Mouse (Mus musculus) forebrain, embryonic 14.5 days (tissue): ENCODE measurements around the gene Nudt9. TPM values are rescaled to one million over a fixed set of nuclear protein-coding genes. Genes with fewer than 3 reads are reported as not detected.
A peak's percentile ranks its signal among the peaks of the same experiment; 100 is the strongest.

ENCODE experiments used
- ATAC-seq: fragments of 200-750 bp; cut with Nextera tagmentation; 2 replicates; pipeline ENCODE4 v1.8.0; 2017; ENCODE audit warnings: mild to moderate bottlenecking, moderate library complexity
- DNase-seq: peaks from one replicate; pipeline ENCODE4 v3.0.0-alpha.2; 2015; ENCODE audit warnings: low spot score
- H3K27ac ChIP-seq: fragments of 300-500 bp; sonication (generic); 2 replicates; pipeline ENCODE4 v1.5.1; 2014; ENCODE audit warnings: low read depth, mild to moderate bottlenecking, control low read depth, low read length, moderate library complexity
- H3K27me3 ChIP-seq: fragments of 300-500 bp; sonication (generic); replicated peaks from 2 replicates; pipeline ENCODE4 v1.6.1; 2014; ENCODE audit warnings: low read length, control low read depth, mixed read lengths; ENCODE audit not compliant: control insufficient read depth, insufficient read depth
- H3K36me3 ChIP-seq: fragments of 300-500 bp; sonication (generic); 2 replicates; pipeline ENCODE4 v1.6.1; 2014; ENCODE audit warnings: low read length, control low read depth; ENCODE audit not compliant: control insufficient read depth, insufficient read depth
- H3K4me1 ChIP-seq: fragments of 300-500 bp; sonication (generic); 2 replicates; pipeline ENCODE4 v1.6.1; 2014; ENCODE audit warnings: antibody characterized with exemption, low read length, control low read depth; ENCODE audit not compliant: control insufficient read depth, insufficient read depth
- H3K4me2 ChIP-seq: fragments of 300-500 bp; sonication (generic); 2 replicates; pipeline ENCODE4 v1.6.1; 2014; ENCODE audit warnings: mild to moderate bottlenecking, control low read depth, low read length
- H3K4me3 ChIP-seq: fragments of 300-500 bp; sonication (generic); 2 replicates; pipeline ENCODE4 v1.5.1; 2014; ENCODE audit warnings: low read depth, low read length, control low read depth
- H3K9ac ChIP-seq: fragments of 300-500 bp; sonication (generic); 2 replicates; pipeline ENCODE4 v1.6.1; 2014; ENCODE audit warnings: mild to moderate bottlenecking, low read length, control low read depth, moderate library complexity
- H3K9me3 ChIP-seq: fragments of 300-500 bp; sonication (generic); replicated peaks from 2 replicates; pipeline ENCODE4 v1.6.1; 2016; ENCODE audit warnings: low read length, control low read depth, mixed read lengths; ENCODE audit not compliant: control insufficient read depth
- WGBS: fragments of 180-500 bp; shearing (Covaris S2); extraction: QIAGEN DNeasy Blood & Tissue Kit; methylation state at CpG from one replicate; pipeline ENCODE4 v1.1.7; 2014; 5-methylcytosine and 5-hydroxymethylcytosine counted together
- polyA plus RNA-seq: library from polyadenylated mRNA; unstranded; fragments of >200 nt; fragmentation: Nextera tagmentation; extraction: Ambion mirVana; gene quantifications from 2 replicates; pipeline ENCODE4 v1.2.1, GENCODE M21; 2014

The Nudt9 gene
- polyA plus RNA-seq, 1 experiment from 2014 or later, result 56.8 TPM

DNA sequence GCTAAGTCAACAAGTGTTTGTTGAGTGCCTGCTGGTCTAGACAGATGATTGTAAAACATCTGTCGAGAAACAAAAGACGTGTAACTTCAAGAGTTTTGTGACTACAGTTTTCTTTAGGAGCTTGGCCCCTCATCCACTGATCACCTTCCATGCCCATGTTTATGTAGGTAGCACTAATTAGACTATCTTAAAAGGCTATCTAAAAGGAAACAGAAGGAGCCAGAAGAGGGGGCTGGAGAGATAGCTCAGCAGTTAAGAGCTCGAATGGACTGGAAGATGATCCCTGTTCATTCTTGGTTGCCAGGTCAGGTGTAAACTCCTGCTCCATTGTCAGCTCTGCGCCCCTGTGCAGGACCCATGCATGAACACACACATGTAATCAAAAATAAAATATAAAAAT is 2.0 kb downstream of the Nudt9 start:
- no peak for DNase-seq
- peak overlapping the region; percentile 72 for H3K4me2 ChIP-seq
- H3K9me3 ChIP-seq, result no peaks in the 10 kb centered on the region
- H3K4me1 ChIP-seq, result peaks cover 15% of the 10 kb centered on the region
- no peaks in the 10 kb centered on the region for H3K27me3 ChIP-seq
- WGBS, result 58% methylated on average over 4 of the region's 4 CpGs
- 0 out of 2 replicates have a peak overlapping the region, but pooled peaks have one; percentile 88 for H3K4me3 ChIP-seq
- no peak overlapping the region for H3K9ac ChIP-seq
- no peak overlapping the region for H3K27ac ChIP-seq
- H3K36me3 ChIP-seq, result peaks cover 18% of the 10 kb centered on the region
- no peak for ATAC-seq

DNA sequence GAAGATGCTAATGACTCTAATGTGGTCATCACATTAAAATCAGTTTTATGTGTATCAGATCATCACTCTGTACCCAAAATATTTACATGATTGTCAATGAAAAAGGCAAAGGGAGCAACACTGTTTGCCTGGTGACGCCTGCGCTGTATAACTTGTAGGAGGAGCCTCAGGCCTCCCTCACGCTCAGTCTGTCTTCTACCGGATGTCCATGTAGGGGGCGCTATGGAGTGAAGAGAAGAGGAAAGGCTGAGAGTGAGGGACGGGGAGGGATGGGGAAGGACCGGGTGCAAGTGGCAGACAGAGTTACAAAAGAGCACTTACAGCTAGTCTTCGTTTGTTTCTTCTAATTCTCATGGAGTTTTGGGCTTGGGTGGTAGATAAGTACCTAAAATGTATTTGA is 6.8 kb downstream of the Nudt9 start:
- no peak overlapping the region for H3K4me3 ChIP-seq
- DNase-seq, result no peak
- no peak overlapping the region for H3K4me2 ChIP-seq
- no peak overlapping the region for H3K9ac ChIP-seq
- H3K4me1 ChIP-seq, result peaks cover 4% of the 10 kb centered on the region
- H3K36me3 ChIP-seq, result peaks cover 25% of the 10 kb centered on the region
- WGBS, result 56% methylated on average over 8 of the region's 8 CpGs
- ATAC-seq, result no peak
- no peaks in the 10 kb centered on the region for H3K9me3 ChIP-seq
- H3K27me3 ChIP-seq, result no peaks in the 10 kb centered on the region
- H3K27ac ChIP-seq, result no peak overlapping the region

DNA sequence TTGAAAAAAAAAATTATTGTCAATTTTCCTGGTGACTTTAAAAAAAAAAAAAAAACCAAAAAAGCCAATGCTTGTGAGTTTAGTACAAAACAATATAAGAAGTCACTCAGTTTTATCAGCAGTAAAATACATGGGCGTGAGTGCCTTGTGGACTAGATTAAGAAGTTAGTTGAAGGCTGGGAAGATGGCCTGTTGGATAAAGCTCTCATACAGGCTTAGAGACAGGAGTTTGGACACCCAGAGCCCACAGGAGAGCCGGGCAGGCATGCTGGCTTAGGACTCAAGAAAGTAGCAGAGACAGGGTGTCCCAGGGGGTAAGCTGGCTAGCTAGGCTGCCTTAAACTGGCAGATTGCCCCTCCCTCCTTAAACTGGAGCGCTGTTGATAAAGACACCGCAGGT is 8.8 kb downstream of the Nudt9 start:
- Histone ChIP-seq H3K36me3 (peaks cover 33% of the 10 kb centered on the region), H3K9me3 (no peaks in the 10 kb centered on the region), H3K27me3 (no peaks in the 10 kb centered on the region), H3K27ac (no peak overlapping the region), H3K4me1 (no peaks in the 10 kb centered on the region), H3K9ac (no peak overlapping the region), H3K4me3 (no peak overlapping the region), H3K4me2 (no peak overlapping the region)
- ATAC-seq (no peak), DNase-seq (no peak)
- 99% methylated on average over 4 of the region's 4 CpGs for WGBS

DNA sequence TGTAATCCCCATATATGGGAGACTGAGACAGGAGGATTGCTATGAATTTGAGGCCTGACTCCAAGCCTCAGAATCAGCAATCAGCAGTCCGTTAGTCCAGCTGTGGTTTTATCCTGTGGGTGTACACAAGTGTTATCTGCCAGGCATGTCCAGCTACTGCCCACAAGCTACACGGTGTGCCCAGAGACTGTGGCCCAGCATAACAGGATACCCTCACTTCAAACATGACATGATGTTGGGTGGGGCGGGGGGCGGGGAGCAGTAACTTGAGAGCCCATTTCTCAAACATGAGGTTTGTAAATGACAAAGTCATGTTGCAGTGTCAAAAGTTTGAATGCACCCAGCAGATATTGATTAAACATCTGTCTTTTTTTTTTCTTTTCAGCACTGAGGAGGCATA is 9.7 kb downstream of the Nudt9 start:
- Histone ChIP-seq H3K9ac (no peak overlapping the region), H3K27ac (no peak overlapping the region), H3K4me1 (no peaks in the 10 kb centered on the region), H3K27me3 (no peaks in the 10 kb centered on the region), H3K36me3 (peaks cover 33% of the 10 kb centered on the region), H3K9me3 (no peaks in the 10 kb centered on the region), H3K4me3 (no peak overlapping the region), H3K4me2 (no peak overlapping the region)
- 95% methylated on average over 4 of the region's 4 CpGs for WGBS
- DNase-seq (no peak), ATAC-seq (no peak)

DNA sequence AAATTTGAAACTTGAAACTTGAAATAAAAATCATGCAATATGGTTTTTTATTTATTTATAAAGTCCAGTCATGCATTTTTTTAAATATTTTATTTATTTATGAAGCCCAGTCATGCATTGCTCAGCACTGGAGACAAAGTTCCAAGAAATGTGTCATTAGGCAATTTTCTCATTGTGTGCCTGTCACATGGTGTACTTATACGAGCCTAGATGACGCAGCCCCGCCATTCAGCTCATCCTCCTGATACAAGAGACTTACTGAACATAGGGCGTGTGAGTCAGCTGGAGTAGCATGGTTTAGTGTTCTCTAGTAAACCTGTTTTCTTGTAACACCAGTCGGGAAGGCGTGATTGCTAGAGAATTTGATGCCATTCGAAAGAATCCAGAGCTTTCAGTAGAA is 10.2 kb downstream of the Nudt9 start:
- no peaks in the 10 kb centered on the region for H3K4me1 ChIP-seq
- no peaks in the 10 kb centered on the region for H3K27me3 ChIP-seq
- ATAC-seq (no peak), DNase-seq (no peak)
- no peak overlapping the region for H3K4me3 ChIP-seq
- 87% methylated on average over 7 of the region's 7 CpGs for WGBS
- H3K9ac ChIP-seq, result no peak overlapping the region
- H3K4me2 ChIP-seq, result no peak overlapping the region
- no peak overlapping the region for H3K27ac ChIP-seq
- peaks cover 33% of the 10 kb centered on the region for H3K36me3 ChIP-seq
- no peaks in the 10 kb centered on the region for H3K9me3 ChIP-seq

DNA sequence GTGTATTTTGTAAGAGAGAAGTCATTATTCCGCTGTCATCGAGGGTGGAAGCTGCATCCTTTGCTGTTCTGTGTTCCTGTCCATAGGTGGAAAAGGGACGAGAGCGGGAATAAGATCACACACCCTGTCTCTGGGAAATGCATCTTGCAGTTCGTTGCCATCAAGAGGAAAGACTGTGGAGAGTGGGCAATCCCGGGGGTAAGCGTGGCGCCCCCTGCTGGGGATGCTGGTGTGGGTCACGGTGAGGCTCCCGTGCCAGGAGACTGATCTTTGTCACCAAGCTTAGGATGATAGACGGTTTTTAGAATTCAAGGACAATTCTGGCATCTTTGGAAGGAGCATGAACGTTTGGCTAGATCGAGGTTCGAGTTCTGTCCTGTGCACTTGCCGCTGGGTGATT is 11.9 kb downstream of the Nudt9 start:
- ATAC-seq (no peak), DNase-seq (peak; percentile 20)
- Histone ChIP-seq H3K4me3 (no peak overlapping the region), H3K4me2 (no peak overlapping the region), H3K9ac (no peak overlapping the region), H3K27me3 (no peaks in the 10 kb centered on the region), H3K36me3 (peaks cover 33% of the 10 kb centered on the region), H3K9me3 (no peaks in the 10 kb centered on the region), H3K4me1 (no peaks in the 10 kb centered on the region), H3K27ac (no peak overlapping the region)
- 63% methylated on average over 15 of the region's 15 CpGs for WGBS

DNA sequence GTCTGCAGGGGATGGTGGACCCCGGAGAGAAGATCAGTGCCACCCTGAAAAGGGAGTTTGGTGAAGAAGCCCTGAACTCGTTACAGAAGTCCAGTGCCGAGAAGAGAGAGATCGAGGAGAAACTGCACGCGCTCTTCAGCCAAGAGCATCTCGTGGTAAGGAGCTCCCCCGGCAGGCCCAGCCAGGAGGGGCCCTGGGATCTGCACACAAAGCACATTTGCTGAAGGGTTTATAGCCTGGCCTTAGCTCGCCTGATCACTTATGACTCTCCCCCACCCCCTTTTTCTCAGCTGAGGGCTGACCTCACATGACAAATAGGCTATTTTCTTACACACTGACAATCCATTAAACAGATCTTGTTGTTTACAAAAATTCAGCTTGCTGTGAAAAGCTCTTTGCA is 13.5 kb downstream of the Nudt9 start:
- DNase-seq (no peak), ATAC-seq (no peak)
- no peak overlapping the region for H3K27ac ChIP-seq
- no peaks in the 10 kb centered on the region for H3K9me3 ChIP-seq
- H3K9ac ChIP-seq, result no peak overlapping the region
- no peak overlapping the region for H3K4me2 ChIP-seq
- WGBS, result 76% methylated on average over 9 of the region's 9 CpGs
- H3K27me3 ChIP-seq, result no peaks in the 10 kb centered on the region
- no peak overlapping the region for H3K4me3 ChIP-seq
- H3K36me3 ChIP-seq, result peaks cover 35% of the 10 kb centered on the region
- no peaks in the 10 kb centered on the region for H3K4me1 ChIP-seq

DNA sequence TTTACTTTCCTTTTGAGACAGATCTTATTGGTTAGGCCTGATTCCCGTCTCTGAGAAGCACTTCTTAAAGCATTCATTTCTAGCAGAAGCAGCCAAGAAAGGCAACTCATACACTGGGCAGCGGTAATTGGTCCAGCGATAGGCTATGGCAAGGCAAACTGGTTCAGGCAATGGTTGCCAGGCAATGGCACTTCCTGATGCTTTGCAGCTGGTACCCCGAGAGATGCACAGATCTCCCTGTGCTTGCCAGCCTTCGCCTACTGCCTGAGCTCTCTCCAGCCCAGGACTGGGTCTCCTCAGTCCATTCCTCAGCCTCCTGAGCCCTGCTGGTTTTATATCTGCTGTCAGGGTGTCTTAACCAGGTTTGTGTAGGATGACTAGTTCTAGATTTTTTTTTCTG is 14.3 kb downstream of the Nudt9 start:
- no peaks in the 10 kb centered on the region for H3K9me3 ChIP-seq
- no peak overlapping the region for H3K9ac ChIP-seq
- no peak overlapping the region for H3K4me2 ChIP-seq
- no peaks in the 10 kb centered on the region for H3K4me1 ChIP-seq
- DNase-seq (no peak), ATAC-seq (no peak)
- H3K27me3 ChIP-seq, result no peaks in the 10 kb centered on the region
- peaks cover 35% of the 10 kb centered on the region for H3K36me3 ChIP-seq
- H3K27ac ChIP-seq, result no peak overlapping the region
- no peak overlapping the region for H3K4me3 ChIP-seq
- WGBS, result 89% methylated on average over 5 of the region's 5 CpGs

DNA sequence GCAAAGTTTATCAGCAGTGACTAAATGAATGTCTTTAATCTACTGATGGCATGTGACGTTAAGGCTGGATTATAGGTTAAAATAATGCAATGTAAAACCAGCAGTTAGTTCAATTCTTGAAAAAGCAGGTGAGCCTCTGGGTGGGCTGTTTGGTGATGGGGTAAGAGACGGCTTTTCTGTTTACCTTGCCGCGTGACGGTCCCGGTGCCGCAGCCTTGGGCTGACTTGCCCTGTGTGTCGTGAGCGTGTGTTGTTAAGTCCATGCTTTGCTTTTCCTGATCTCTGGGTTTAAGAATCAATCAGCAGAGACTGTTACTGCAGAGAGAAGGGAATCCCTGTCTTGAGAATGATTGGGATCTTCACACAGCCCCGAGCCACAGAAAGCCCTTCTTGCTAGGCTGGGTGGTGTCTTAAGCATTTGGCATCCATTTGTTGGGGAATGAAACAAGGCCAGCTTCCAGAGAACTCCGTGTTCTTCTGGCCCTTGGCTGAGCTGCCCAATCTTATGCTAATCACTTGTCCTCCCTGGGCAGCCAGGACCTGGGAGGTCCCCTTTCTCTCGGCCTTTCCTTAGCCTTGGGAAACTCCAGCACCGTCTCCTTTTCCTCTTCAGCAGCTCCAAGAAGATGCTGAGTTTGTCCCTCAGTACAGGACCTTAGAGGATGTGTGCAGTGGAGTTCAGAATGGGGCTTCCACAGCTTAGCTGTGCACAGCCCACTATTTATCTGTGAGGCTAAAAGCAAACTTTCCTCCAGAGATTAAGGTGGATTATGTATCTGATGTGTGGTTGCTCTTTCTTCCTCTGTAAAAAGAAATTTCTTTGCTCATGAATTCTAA is 16.0 kb downstream of the Nudt9 start:
- WGBS, result 75% methylated on average over 13 of the region's 13 CpGs
- Histone ChIP-seq H3K9me3 (no peaks in the 10 kb centered on the region), H3K27me3 (no peaks in the 10 kb centered on the region), H3K9ac (no peak overlapping the region), H3K4me3 (no peak overlapping the region), H3K36me3 (peaks cover 35% of the 10 kb centered on the region), H3K4me1 (no peaks in the 10 kb centered on the region), H3K4me2 (no peak overlapping the region), H3K27ac (no peak overlapping the region)
- ATAC-seq, result no peak
- no peak for DNase-seq
